Mouse (Mus musculus) urinary bladder, postnatal 25 days (tissue): ENCODE measurements at regions not wholly inside any gene's neighbourhood (a gene's known extent, or its start where the extent isn't known, plus 50 kb on each side); places are given as distances from the start of the nearest gene placed in this dataset.

Experiments
- DNase-seq: peaks from one replicate; pipeline ENCODE4 v3.0.0; 2022; ENCODE audit warnings: low spot score

- no peak for DNase-seq
These were observed 60.9 kb upstream of the Foxa2 start for GRCm38 (mm10) chr2:148107607-148108115.

- DNase-seq, result no peak
These were observed 63.4 kb upstream of the Foxa2 start for GRCm38 (mm10) chr2:148110149-148110548.

- DNase-seq, result no peak
These were observed 65.1 kb upstream of the Foxa2 start for GRCm38 (mm10) chr2:148111889-148112288.

- DNase-seq, result no peak
These were observed 66.4 kb upstream of the Foxa2 start for GRCm38 (mm10) chr2:148113184-148113583.

DNA sequence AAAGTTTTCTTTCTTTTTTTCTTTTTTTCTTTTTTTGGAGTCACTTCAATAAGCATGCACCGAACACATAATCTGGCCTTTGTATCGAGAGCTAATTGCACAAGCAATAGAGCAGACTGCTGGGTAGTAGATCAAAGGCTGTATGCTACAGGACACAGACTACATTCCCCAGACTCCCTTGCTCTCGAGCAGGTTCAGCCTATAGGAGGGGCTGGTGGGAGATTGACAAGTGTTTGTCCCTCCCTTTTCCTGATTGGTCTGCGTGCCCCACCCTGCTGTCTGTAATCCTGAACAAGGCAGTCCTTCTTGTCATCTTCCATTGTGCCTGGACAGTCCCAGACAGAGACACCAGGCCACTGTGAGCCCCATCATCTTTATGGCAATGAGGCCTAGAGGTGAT is 67.8 kb upstream of the Foxa2 start:
- DNase-seq, result no peak

DNA sequence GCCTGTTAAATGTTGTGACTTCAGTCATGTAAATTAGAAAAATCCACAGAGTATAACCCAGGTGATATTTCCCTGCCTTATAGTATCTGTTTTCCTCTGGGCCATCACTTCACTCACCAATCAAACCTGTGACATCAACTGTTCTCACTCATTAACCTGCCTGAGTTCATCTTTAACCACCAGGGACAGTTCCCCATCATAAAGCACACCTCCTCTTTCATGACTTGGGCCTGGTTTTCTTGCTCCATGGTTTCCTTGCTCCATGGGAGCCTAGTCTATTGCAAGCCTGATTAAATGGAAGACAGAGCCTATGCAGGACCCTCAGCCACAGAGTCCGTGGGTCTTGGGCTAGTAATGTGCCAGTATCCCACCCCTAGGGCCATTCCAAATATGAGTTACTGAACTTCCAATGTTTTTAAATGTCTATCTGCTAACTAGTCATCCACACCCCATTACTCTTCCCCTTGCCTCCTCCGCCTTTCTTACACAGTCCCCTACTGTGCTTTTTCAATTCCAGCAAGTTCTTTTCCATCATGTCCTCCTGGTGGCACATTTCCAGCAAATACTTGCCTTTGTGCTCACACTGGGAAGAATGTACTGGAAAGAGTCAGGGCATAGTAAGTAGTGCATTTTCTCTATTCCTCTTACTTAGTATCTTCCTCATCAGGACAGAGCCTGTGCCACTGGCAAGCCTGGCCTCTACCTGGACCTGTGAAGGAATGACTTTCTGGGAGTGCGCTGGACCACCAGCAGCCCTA is 69.4 kb upstream of the Foxa2 start:
- DNase-seq, result no peak

- no peak for DNase-seq
These were observed 70.7 kb upstream of the Foxa2 start for GRCm38 (mm10) chr2:148117420-148117819.

- peak; percentile 21 for DNase-seq
These were observed 75.4 kb upstream of the Foxa2 start for GRCm38 (mm10) chr2:148121885-148122876.

GRCm38 (mm10) chr2:148123780-148124179 is 77.0 kb upstream of the Foxa2 start:
- DNase-seq, result no peak

DNA sequence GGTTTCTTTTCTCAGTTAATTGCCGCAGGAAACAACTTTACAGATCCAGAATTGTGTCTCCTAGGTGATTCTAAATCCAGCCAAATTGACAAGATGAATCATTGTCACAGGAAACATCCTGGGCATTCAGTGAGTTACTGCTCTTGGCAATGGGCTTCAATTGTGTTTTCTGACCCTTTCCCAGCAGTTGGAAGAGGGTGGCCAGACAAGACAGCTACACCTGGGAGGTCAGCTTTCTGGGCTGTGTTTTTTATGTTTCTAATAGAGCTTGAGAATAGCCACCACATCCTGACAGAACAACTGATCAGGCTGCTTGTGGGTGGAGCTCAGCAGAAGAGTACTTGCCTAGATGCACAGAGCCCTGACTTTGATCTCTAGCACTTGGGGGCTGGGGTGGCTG is 87.0 kb upstream of the Foxa2 start:
- no peak for DNase-seq

- DNase-seq, result no peak
These were observed 95.2 kb upstream of the Foxa2 start for GRCm38 (mm10) chr2:148141936-148142335.

DNA sequence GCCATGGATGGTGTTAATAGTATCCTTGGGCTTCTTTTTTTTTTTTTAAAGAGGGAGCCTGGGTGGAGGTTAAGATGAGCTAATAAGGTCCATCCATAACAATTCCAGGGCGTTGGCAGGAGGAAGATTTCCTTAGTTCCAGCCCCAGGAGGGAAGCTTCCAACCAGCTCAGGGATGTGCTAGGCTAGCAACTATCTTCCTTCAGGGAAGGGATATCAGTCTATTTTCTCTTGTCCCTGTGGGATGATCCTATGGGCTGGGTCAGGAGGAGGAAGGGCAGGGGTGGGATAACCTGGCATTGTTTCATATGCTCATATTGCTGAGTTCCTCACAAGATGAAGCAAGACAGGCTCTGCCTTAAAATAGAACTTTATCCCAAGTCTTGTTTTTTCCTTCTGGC is 98.0 kb upstream of the Foxa2 start:
- DNase-seq, result no peak

DNA sequence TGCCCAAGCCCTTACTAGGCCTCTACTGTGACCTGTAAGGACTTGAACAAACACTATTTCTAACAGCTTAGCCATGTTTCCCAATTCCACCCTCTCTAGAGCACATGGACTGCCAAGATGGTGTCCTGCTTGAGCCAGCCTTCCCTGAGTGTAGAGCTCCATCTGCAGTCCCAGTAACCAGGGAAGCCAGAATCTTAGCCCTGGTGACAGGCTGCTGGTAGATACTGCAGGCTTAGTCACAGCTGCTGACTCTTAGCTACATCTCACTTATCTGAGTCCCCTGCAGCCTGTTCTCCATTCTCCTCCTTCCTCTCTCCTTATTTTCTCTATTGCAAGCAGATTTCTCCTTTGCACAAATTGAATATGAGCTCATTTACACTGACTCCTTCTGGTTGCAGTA is 101.5 kb upstream of the Foxa2 start:
- DNase-seq, result no peak

DNA sequence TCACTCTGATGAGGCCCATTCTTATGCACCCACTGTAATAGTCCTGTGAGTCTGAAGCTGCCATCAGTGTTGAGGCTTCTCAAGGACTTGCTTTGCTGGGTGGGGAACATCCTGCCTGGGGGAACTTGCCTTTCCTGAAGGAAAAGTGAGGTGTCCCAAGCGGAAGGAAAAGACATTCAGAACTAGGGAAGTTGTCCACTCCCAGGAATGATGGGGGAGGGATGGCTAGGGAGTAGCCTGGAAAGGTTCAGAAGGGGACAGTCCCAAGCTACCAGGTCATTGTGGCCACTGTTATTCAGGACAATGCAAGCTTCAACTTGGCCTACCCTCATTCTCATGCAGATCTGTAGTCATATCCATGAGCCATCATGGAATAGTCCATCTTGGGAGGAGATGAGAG is 102.7 kb upstream of the Foxa2 start:
- DNase-seq, result no peak

DNA sequence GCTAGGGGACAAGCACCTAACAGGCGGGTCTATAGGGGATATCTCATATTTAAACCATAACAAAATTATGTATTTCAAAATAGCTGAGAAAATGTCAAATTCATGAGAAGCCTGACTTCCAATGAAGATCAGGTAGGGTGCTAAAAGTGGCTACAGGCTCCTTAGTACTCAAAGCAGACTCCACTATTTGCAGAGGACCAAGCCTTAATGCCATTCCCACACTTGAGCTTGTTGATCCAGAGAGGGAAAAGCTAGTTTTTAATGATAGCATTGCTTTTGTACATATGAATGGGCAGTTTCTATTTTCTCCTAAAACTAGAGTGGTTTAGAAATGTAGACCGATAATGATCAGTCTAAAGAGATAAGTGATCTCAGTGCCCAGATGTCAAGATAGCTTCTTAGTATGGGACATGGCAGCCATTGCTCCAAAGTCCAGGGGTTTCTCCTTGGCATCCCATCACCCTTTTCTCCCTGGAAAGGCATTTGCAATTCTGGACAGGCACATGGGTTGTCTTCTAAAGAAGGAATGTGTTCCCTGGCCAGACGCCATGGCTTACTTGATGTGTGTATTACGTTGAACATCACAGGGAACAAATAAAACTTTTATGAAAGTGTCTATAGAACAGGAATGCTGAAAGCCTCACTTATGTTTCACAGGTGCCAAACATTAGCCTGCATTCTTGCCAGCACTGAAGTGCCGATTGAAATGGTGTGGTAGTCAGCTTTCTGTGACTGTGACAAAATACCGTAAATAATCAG is 106.9 kb upstream of the Foxa2 start:
- no peak for DNase-seq

GRCm38 (mm10) chr2:148156122-148156521 is 109.4 kb upstream of the Foxa2 start:
- DNase-seq, result no peak

DNA sequence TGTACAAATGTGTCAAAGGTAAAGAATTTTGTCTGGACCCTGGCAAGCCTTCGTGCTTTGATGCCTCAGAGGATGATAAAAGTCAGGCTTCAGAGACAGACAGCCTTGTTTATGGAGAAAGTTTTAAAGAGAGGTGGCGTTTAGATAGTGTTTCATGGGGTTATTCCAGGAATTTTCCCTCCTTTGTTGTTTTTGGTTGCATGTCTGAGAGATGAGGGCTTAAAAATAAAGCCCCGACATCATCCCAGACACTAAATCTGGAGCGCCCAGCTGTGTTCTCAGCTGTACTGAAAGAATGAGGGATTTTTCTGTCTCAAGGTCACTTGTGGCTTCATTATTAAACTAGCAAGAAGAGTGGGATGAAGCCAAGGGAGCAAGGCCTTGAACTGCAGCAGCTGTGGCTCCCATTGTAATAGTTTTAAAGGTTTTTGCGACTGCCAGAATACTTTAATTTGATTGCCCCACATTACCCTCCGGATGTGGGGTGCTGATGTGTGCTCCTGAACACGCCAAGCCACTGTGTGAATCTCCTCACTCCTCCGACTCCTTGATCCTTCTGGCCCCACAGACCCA is 112.3 kb upstream of the Foxa2 start:
- DNase-seq, result no peak

- DNase-seq, result no peak
These were observed 114.2 kb upstream of the Foxa2 start for GRCm38 (mm10) chr2:148160997-148161396.

- no peak for DNase-seq
These were observed 115.2 kb upstream of the Foxa2 start for GRCm38 (mm10) chr2:148161966-148162365.

- no peak for DNase-seq
These were observed 115.8 kb upstream of the Foxa2 start for GRCm38 (mm10) chr2:148162562-148162961.

- no peak for DNase-seq
These were observed 124.3 kb upstream of the Foxa2 start for GRCm38 (mm10) chr2:148171113-148171512.

DNA sequence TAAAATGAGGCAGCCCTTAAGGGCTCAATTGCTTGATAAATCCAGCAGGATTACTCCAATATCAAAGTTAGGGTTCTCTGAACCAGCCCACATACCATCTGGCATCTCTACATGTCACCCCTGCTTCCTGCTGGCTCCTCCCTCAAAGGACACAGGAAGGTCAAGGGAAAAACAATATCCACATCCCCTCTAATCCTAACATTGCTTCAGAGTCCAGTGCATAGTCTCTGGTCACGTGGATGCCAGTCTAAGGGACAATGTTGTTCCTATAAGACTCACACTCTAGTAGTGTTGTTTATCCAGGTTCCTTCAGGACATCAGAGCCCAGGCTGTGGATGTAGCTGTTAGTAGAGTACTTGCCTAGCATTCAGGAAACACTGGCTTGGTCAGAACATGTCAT is 124.9 kb upstream of the Foxa2 start:
- DNase-seq, result no peak
